Mouse (Mus musculus) cerebellum, postnatal 25 days (tissue): ENCODE results near the gene Ptch1.

Experiments used
- DNase-seq, 2 experiments: peaks; one replicate each; pipeline ENCODE4 v3.0.0; 2021; ENCODE audit warnings: mixed read lengths in 2 of 2

Ptch1 gene

DNA sequence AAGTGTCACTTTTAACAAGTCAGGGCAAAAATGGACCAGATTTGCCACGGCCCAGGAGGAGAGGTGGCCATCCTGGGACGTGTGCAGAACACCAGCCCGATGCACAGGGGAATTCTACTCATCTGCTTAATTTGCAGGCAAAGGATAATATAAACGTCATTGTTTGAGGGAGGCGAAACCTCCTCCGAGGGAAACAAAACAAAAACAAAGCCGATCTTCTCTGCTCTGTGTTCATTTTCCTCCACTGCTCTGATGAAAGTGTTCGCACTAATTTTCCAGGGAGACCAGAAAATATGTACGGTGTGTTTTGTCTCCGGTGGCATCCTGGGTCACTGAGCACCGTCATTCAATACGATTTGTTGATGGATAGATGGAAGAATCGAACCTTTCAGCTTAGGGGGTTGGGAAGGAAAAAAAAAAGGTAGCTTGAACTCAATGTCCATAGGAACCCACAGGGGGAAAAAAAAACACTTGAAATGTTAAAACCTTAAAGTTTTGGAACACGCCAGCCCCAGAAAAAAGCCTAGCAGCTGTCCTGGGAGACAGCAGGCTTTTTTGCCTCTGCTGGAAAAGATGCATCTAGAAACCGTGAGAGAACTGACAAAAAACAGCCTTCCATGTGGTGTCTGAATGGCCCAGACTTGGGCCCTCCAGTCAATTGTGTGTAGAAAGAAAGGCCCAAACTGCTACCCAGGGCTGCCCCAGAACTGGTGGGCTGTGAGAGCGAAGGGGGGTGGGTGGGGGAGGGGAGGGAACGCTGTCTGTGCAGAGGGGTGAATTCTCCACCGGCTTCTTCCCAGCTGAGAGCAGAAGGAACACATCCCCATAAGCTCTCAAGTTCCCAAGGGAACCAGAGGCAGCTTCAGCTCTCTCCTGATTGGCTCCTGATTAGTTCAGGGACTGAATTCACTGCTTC, 86.3 kb downstream of the Ptch1 start:
- DNase-seq, result no peak

DNA sequence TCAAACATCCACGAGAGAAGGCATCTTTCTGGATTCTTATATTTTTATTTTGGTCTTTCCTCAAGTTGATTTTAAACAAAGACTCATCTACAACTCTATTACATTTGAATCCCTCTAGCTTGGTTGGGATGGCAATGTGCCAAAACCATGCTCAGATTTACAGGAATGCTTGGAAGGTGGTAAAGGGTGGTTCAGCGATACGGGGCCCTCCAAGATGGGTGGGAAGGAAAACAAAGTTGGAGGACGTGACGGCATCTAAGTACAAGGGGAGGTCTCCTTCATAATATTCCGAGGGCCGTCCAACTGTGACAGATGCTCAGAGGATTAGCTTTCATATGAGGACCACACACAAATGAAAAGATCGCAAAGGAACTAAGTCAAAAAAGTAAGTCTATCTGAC, 98.0 kb downstream of the Ptch1 start:
- no peak for DNase-seq
